Mouse (Mus musculus) induced T-regulatory cell, adult 2 months (primary cell): ENCODE measurements at regions not wholly inside any gene's neighbourhood (a gene's known extent, or its start where the extent isn't known, plus 50 kb on each side); places are given as distances from the start of the nearest gene placed in this dataset.

Source experiments
- DNase-seq: peaks from one replicate; pipeline ENCODE4 v3.0.0-alpha.2; 2012; ENCODE audit warnings: low read depth

DNA sequence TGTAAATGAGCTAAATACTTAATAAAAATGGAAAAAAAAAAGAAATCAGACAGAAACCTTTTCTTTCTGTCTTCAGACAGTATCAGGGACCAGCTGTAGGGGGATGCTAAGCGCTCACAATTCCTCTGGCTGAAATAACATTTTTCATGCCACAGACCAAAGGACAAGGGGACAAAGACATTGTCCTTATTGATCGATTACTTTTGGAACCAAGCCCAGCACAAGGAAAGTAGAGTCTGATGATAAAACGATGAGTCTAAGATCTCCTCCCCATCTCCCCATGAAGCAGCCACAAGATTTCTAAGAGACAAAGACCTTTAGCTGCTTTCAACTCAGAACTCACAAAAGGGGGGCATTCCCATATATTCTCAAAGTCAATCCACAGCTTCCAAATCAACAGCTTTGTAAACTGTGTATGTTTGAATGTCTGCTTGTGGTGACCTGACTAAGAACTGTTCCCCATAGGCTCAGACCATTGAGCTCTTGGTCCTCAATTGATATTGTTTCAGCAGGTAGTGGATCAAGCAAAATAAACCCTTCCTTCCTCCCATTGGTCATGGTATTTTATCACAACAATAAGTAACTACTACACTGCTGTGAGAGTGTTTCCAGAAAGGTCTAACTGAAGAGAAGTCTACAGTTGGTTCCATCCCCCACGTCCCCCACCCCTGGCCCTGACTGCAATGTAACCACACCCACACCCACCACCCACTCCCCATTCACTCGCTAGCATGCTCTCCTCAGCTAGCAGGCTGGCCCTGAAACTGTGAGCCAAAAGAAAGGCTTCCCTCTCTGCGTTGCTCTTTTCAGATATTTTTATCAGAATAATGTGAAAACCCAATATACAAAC, 331.4 kb upstream of the Spred2 start:
- DNase-seq: no peak

DNA sequence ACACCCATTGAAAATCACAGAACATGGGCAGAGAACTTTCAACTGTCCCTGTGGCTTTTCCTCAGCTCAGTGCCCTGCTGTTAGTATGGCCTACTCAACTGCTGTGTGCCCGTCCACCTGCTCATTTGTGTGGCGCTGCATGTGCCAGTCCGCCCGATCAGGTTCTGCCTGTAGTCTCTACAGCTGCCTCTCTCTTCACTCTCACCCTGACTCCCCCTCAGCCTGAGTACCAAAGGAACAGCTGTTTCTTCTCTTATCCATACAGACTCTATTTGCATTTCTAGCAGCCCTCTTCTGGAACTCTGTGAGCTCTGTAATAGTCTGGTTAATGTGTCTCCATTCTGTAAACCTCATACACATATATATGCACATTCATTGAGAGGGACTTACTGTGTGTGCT, 329.1 kb upstream of the Spred2 start:
- DNase-seq: no peak

DNA sequence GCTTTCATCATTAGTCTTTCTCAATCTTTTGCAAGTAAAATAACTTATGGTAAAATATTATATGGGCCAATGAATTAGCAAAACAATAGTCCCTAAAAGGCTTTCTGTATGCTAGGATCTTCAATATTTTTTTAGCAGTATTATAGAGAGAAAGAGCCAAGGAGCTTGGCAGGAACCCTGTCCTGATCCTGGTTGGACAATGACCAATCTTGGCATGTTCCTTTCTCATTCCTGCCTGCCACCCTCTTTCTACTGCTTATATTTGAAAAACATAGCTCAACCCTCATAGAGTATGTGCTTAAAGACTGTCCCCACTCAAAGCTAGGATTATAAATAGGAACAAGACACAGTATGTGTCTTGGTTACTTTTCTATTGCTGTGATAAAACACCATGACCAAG, 327.8 kb upstream of the Spred2 start:
- DNase-seq: no peak

DNA sequence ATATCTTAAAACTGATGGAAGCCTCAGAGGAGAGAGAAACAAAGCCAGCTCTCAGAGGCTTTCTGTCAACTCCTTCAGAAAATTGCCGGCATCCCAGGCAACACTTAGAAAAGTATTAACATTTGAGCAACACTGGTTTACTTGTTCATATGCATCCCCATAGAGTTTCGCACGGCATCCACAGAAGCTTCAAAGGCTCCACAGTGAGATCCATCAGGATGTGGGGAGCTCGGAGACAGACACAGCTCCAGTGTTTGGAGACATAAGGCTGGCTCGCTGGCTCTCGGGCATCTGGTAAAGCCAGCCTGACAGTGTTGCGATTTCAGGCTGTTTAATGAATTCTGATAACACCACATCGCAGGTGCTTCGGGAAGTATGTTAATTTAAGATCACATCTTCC, 324.7 kb upstream of the Spred2 start:
- no peak for DNase-seq

DNA sequence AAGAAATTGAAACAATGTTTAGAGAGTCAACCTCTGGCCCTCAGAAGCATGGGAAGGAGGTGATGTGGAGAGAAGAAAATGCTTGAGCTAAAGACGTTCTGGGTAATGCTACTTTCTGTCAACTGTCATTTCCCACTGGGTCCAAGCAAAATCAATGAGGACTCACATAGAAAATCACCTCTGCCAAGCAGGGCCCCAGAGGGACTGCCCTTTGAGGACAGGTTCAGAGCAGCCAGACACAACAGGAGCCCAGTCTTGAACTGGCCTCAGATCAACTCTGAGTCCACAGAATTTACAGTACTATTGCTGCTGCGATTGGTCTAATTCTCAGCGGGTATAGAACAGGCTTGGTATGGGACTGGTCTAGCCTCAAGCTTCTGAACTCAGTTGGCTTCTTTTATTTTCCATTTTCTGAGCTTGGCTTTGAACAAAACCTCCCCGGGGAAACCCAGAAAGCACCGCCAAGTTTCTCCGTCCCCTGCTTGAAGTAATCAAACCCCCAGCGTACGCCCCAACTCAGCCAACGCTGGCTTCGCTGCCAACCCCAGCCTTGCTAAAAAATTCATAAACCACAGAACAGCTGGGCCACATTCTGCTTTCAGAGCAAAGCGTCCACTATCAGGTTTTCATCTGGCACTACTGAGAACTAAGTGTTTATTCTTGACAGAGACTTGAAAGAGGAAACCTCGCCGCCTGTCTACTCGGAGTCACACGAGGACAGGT, 322.8 kb upstream of the Spred2 start:
- no peak for DNase-seq

DNA sequence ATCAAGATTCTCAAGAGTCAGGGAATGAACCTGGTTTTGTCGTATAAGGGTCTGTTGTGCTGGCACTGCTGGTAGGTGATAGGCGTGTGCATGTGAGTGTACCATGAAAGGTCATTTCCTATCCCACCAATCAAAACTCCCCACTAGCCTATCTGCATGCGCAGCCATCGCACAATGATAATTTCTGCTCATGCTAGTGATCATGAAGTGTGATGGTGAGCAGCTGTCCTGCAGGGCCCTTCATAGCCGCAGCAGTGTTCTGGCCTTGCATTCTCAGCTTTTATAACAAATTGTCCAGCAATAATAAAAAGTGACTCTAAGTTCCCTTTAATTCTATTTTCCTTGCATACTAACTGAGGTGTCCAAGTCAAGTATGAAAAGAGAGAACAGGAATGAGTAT, 321.7 kb upstream of the Spred2 start:
- no peak for DNase-seq

DNA sequence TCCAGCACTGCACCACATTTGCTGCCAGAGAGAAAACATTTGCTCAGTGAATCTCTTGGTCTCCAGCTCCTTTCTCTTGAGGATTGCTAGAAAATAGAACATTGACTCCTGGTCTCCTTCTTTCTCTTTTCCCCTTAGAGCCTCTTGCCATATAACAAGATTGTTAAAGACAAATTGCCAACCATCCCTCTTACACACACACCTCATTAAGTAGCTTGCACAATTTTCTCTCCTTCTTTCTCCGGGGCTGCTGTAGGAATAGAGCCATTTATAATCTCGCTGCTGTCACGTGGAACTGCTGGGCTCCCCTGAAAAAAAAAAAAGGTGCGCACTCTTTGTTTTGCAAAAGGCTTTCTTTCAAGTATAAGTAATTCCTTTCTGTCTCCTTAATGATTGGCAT, 318.6 kb upstream of the Spred2 start:
- no peak for DNase-seq

DNA sequence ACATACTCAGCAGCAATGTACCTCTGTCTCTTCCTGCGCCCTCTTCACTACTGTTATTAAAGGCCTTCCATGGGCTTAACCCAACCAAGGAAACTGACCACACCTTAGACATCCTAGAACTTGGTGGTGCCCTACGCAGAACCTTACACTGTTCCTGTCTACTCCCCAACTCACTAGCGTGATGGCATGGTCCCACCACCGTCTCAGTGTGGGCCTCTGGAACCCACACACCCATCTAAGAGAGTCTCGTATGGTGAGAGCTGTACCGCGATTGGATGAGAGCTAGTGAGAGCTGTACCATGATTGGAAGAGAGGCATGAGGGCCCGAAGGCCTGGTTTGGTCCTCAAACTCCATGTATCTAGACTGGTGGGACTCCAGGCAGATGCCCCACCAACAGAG, 317.2 kb upstream of the Spred2 start:
- no peak for DNase-seq

DNA sequence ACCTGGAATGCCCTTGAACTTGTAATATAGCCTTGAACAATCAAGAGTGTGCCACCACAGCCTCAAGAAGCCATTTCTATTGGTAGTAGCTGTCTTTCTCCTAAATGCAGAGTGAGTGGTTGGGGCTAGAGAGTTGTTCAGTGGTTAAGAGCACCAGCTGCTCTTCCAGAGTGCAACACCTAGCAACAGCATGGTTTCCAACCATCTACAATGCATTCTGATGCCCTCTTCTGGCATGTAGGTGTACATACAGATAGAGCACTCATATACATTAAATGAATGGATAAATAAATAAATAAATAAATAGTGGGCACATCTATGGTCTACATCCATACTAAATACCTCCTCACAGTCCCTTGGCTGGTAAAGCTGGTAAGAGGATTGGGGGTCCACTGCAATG, 316.2 kb upstream of the Spred2 start:
- DNase-seq: no peak

DNA sequence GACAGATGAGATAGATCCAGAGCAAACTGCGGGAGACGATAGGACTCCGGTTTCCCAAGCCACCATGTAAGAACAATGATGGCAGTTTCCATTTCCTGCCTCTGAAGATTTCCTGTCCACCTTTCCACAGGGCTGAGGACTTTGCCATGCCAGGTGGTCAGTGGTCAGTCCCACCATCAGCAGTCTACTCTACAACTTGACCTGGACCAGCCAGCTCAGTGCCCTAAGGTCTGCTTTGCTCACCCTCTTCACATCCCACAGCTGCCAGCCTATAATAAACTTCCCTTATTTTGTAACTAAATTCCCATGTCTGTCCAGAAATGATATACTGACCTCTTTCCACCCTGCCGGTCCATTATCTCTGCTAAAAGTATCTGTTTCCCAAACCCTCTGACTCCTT, 315.7 kb upstream of the Spred2 start:
- DNase-seq: no peak

DNA sequence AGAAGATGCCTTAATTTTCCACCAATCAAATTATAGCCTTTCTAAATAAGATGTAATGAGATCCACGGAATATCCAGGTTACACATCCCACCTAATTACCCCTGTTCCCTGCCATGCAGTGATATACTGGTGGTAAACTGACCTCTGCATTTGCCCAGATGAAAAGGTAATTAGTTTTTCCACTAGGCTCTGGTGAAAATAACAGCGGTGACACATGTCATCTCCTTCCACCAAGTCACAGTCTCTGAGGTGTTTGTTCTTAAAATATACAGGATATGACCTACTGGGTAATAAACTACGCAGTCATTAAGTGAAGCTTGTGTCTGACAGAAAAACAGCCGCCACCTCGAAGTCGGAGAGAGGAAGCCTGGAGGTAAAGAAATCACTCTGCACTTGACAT, 313.6 kb upstream of the Spred2 start:
- DNase-seq: no peak

DNA sequence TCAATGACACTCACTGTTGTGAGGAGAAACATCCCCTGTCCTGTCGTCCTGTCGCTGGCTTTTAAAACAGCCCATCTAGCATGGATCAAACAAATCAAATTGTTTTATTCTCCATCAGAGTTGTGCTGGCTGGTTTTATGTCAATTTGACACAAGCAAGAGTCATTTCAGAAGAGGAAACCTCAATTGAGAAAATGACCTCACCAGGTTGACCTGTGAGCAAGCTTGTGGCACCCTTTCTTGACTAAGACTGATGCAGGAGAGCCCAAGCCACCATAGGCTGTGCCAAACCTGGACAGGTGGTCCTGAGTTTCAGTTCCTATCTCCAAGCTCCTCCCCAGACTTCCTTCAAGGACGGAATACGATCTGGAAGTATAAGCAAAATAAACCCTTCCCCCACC, 313.0 kb upstream of the Spred2 start:
- no peak for DNase-seq

DNA sequence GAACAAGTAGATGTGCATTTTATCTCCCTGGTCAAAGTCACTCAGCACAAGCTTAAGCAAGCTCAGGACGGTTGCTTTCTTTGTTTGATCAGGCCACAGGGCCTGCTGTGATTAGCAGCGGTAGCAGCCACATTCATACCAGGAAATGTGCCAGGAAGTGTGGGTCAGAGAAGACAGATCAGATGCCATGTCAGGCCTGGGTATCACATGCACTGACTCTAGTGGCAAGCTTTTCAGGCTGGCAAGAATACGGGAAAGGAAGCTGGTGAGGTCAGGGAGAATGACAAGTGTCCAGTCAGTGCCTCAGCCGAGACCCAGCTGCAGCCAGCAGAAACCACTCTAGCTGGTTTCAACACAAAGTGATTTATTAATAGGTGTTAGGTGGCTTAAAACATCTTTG, 307.7 kb upstream of the Spred2 start:
- no peak for DNase-seq

DNA sequence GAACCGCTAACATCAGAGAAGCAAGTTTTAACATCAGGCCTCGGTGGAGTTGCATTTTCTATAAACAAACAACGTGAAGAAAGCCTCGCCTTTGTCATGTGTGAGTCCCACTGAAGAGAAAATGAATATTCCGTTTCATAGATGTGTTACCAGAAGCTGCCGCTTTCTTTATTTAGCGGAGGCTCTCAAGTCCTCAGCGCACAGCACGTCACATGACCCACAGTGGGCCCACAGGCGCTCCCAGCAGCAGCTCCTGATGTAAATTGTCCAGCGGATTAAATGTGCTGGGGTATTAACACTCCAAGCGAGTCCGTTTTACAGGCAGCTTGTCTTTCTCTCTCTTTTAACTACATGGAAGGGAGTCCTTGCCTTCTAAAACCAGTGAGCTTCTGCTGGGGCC, 304.7 kb upstream of the Spred2 start:
- DNase-seq: no peak

DNA sequence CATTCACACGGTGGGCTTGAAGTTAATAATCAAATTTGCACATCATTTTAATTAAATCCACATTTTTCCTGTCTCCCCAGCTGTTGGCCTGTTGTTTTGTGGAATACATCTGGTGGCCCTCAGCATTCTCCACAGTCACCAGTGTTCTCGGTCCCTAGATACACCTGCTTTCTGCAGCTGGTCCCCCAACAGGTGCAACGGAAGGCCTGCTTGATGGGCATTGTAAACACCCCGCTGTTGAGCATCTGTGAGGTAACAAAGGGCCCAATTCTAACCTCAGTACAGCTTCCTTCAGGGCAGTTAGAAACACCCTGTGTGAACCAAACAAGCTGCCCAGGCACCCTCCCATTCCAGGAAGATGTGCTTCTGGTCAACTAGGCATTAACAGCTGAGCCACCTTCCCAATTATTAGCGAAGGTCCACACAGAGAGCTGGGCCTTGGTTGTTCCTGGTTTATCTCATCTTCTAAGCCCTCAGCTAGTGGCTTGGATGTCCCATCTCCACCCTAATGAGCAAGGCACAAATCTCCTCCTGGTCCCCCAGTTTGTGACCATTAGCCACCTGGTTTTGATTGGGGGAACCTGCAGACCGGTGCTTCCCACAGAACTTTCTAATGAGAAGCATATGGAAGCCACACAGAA, 293.0 kb upstream of the Spred2 start:
- no peak for DNase-seq

DNA sequence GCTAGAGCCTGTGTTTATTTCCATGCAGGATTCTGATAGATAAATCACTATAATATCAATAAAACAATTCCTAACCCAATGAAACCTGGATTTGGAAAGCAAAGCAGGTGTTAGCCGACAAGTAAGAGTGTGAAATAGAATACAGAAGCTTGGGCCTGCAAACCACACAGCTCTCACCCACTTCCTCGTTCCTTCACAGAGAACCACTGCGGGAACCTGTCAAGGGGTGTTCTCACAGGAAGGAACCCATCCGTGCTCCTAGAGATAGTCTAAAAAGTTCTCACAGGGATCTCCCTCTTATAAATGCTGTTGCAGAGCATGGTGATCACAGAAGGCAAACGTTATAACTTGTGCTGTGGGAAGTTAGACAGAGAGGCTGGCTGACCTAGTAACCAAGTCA, 291.7 kb upstream of the Spred2 start:
- DNase-seq: no peak

DNA sequence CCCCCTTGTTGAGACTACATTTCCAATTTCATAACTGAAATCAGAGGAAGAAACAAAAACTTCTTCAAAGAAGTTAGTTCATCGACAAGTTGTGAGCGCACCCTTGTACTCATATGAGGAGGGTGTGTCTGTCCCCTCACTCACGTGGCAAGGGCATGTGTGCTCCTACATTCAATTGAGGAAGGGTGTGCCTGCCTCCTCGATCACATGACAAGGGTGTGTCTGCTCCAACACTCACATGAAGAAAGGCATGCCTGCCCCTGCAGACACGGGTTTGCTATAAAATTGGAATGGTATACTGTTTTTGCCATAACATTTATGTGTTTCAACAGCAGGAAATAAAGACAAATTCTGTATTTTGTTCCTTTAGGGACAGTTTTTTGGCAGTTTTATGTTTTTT, 290.6 kb upstream of the Spred2 start:
- no peak for DNase-seq

DNA sequence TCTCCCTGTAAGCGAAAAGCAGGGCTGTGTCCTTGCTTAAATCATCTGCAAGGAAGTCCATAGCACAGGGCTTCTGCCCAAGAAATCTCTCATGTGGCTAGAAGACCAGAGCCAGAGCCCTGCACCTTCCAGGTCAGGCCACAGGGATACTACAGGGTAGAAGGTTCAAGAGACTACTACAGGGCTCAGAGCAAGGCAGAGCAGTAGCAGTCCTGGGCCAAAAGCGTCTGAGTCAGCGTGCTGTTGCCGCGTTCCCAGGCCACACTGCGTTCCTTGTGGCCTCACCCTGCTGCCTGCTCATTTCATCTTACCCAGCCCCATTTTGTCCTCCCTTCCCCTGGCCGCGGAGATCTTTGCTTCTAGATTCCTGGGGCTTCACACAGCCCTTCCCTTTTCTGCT, 283.0 kb upstream of the Spred2 start:
- no peak for DNase-seq

DNA sequence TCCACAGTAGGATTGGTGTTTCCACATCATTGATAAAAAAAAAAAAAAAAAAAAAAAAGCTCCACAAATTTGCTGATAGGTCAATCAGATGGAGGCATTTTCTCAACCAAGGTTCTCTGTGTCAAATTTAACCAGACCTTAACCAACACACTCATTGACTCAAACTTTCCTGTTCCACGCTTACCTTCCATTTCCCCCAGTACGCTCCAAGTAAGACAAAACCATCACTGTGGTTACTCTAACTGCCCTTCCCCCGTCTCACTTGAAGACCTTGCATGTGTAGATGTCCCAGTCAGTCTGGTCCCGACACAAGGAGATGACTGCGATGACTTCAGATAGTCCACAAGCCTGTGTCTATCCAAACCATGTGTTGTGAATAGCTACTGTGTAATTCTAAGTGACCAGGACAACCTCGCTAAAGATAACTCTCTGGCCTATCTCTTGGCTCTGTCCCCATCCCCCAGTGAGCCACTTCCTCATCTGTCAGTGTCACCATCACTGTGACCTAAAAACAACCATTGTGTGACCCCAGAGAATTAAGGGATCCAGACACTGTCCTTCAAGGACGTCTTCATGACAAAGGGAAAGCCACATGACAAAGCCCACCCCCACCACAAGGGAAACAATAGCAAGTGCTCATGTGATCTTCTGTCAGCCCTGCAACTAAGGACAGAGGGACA, 279.9 kb upstream of the Spred2 start:
- DNase-seq: no peak

DNA sequence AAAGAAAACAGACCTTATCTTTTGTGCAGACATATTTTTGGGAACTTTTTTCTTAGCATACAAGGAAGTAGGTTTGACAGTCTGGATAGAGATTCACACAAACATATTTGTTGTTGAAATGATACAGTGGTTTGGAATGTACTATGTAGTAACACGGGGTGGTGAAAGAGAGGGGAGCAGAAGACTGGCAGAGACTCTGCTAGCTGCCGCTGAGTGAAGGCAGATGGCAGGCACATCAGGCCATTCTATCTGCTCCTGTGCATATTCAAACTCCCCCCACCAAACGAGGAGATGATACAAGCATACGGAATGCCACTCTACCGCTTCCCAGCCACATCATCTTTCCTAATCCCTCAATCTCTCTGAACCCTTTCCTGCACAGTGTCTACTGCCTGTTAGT, 279.1 kb upstream of the Spred2 start:
- DNase-seq: no peak

DNA sequence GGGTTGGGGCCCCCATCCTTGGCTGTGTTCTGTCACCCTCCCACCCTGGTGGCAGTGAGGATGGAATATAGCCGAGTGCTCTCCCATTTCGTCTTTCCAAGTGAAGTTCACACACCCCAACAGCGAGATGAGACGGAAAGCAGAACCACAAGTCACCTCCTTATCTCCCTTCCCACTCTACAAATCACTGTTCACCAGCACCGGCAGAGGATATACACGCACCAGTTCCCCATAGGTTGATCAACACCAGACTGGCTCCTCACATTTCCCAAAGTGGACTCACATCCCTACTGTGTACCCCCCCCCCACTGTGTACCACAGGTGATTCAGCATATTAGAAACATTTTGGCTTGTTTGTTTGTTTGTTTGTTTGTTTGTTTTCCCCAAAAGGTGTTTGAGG, 272.7 kb upstream of the Spred2 start:
- no peak for DNase-seq

DNA sequence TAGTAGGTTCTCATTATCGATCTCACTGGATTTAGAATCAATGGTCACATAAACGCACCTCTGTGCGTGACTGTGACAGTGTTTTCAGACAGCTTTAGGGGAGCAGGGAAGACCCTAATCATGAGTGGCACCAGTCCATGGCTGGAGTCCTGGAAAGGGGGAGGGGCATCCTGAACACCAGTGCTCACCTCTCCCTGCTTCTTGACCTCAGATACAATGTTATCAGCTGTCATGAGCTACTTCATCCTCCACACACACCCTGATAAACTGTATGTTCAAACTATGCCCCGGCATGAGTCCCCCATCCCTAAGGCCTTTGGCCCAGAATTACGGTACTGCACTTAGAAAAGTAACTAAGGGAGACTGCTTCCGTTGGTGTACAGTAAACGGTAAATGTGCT, 272.2 kb upstream of the Spred2 start:
- DNase-seq: no peak

DNA sequence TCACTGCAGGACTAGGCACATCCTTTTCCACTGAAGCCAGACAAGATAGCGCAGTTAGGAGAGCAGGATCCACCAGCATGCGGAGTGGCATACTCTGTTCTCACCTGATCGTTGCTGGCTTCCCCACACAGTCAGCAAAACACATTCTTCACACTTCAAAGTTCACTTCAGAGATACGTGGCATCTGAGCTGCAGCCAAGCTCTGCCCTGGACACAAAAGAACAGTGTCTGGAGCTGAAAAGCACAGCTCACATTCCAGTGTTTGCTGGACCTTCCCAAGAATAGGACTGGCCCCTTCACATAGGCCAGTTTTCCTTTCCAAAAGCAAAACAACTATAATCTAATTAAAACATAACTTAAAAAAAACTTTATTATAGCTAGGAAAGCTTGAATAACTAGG, 264.7 kb upstream of the Spred2 start:
- DNase-seq: no peak
